Mouse (Mus musculus): ENCODE data around the gene Lpp. TPM values are rescaled to one million over a fixed set of nuclear protein-coding genes. Genes with fewer than 3 reads are reported as not detected.
A peak's percentile ranks its signal among the peaks of the same experiment; 100 is the strongest.

Gene Lpp
- polyA plus RNA-seq, 1 experiment from 2014 or later = 17.1 TPM

DNA sequence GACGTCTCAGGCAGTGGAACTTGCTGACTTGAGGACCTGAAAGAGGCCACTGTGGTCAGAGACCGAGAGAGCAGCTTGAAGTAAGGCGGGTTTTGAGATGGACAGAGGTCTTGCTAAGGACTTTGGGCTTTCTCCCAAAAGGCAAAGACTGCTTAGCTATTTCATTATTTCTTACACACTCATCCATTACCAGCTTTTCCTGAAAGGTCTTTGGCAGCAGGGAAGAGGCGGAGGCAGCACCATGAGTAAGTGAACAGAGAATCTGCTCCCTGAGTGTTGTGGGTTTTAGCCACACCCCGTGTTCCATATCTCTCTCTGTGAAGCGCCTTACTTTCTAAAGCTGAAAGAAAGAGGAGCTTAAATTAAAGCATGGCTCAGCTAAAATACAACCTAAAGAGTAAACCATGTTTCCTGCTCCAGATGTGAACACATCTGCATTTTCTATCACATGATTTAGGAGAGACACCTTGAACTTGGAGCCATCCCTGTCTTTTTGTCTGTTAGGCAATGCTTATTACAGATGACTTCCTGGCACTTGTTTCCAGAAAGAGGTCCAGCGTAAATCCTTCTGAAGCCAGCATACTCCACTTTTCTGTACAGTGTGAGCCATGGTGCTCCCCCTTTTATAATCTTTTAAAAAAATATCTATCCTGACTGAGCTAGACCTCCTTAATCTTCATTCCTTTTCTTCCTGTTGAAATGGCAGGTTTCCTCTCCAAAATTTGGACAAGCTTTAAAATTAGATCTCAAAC, 520.5 kb downstream of the Lpp start:
- DNase-seq (ENCODE audit: low spot score) = peak; percentile 46

DNA sequence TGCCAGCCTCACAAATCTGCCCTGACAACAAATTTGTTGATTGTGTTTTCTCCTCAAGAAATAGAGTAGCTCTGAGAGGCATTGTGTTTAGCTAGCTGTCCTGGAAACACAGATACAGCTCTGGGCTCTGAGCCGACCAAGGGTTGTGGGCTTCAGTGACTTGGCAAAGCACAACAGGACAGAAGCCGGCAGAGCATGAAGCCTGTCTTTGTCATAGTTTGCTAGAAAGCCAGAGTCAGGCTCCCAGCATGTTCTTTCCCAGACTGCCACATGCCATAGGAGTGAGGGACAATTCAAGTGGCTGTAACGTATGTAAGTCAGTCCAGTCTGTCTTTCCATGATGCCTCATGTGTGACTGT, 521.1 kb downstream of the Lpp start:
- DNase-seq (ENCODE audit: low spot score) = no peak

GRCm38 (mm10) chr16:24915470-24915869, 522.2 kb downstream of the Lpp start:
- DNase-seq (ENCODE audit: low spot score) = no peak

DNA sequence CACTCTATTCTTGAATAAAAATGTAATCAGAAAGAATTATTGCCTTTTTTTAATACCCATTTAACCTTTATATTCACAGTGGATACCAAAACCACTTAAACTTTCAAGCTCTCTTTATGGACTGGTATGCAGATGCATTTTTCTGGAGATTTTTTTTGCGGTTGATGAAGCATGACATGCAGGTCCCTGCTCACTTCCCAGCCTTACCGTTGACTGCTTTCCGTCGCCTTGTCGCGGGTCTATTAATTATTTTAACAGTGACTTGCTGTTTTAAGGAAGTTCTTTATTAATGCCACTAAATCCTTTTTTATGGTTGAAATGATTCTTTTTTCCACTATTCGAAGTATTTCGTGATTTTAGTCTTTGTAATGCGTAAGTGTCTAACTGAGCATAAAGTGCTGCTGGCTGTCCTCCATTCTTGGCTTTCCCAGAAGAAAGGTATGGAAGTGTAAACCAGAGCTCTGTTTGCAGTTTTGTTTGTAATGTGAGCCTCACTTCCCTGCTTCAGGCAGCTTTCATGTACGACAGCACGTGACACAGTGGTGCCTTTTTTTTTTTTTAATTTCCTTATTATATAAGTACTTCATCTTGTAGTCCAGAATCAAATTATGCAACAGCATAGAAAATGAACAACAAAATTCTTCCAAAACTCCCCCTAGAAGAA, 526.2 kb downstream of the Lpp start:
- DNase-seq (ENCODE audit: low spot score) = no peak

- DNase-seq (ENCODE audit: low spot score) = no peak
These were observed 536.8 kb downstream of the Lpp start for GRCm38 (mm10) chr16:24930070-24930469.

DNA sequence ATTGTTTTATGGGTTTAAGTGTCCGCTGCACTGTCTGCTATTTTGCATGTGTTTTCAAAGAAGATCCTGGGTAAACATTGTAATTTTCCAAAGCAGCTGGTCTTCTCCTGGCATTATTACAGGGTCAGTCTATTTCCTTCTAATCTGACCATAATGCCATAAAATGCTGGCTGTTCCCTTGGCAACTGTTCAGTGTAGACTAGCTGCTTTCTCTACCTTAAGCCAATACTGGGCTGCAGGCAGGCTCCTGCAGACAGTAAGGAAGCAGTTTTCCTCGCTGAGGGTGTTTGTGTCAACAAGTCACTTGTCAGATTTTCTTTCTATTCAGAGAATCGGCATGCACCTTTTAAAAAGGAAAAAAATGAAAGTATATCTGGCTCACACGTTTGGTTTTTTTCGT, 537.3 kb downstream of the Lpp start:
- DNase-seq (ENCODE audit: low spot score) = no peak

DNA sequence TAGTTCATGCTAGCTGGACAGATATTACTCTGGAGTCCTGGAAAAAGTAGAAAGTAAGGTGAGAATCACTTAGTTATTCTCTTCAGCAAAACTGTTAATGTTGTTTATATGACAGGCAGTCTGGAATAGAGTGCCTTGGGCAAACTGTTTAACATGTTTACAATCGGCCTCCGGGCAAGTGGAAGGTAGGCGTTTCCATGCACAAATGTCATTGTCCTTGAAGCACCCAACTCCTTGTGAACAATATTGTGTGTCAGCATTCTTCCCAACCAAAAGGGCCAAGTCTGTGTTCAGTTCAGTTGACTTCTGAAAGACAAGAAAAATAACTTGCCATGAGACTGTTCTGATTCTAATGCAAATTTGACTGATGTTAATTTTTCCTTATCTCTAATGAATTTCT, 539.5 kb downstream of the Lpp start:
- no peak for DNase-seq (ENCODE audit: low spot score)

DNA sequence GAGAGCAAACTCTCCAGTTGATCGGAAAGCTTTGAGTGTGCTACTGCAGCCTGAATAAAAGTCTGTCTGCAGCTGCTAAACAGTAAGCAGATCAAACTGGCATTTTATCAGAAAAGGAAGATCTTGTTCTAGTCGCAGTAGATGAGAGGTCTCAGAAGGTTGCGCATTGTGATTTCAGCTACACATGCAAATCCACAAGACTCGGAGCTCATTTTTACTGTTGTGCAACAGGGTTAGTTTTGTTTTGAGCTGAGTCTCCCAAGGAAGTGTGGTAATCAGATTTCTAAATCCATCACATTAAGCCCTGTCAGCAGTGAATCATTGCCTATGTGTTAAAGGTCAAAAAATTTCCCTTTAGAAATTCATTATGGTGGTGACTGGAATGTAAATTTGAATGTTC, 540.4 kb downstream of the Lpp start:
- no peak for DNase-seq (ENCODE audit: low spot score)

DNA sequence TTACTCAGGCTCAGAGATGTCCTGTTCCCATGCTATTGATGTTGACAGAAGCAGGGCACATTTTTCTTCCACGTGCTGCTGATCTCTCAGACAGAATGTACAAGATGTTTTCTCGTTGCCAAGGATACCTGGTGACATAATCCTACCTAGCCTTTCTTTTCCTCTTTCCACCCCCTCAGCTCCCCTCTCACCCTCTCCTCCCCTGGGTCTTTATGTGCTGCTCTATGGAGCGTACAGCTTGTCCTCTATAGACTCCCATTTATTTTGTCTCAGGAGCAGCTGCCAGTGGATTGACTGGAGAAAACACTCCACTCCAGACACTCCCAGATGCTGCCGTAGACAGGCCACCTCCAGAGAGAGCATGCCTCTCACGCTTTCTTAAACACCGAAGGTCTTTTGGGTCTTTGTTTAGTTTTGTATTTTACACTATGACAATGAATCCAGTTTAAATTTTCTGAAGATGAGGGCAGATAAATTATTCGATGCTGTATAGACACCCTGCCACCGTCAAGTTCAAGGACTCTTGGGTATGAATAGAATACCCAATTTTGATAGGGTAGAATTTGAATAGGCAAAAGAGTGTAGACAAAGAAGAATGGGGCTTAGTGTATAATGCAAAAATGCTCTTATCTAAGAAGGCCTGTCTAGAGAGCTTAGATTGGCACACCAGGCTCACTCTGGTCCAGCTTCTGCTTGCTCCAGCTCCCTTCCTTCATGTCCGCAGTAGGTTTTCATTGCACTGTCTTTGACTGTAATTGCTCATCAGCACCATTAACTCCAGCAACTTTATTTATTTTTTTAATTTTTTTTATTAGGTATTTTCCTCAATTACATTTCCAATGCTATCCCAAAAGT, 548.2 kb downstream of the Lpp start:
- DNase-seq (ENCODE audit: low spot score) = no peak

DNA sequence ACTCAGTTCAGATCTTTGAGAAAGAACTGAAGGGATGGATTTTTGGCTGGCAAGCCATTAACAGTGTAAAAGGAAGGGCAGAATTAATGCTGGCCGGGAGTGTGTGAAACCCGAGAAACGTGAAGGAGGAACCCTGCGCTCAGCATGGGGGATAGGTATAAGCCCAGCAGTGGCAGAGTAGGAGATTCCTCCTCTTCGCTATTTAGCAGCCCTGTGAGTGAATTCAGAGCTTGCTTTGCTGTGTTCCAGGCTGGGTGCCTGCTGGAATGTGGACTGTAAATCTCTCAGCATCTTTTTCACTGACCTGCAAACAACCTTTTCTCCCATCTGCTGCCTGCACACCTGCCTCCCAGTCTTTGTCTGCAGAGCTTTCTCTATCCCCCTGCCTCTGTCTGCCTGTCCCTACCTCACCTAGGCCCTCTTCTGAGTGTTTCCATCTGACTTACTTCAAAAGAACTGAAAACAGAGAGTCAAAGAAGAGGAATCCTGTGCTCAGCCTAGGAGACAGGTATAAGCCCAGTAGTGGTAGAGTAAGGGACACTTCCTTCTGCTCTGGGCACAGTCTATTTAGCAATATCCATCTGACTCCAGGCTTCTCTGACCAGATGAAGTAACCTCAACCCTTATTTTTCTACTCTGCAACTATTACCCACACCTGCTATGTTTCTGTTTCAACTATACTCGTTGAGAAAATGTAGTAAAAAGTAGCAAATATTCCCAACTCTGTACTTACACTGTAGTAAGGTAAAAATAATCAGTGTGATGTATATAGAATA, 550.4 kb downstream of the Lpp start:
- DNase-seq (ENCODE audit: low spot score) = no peak

DNA sequence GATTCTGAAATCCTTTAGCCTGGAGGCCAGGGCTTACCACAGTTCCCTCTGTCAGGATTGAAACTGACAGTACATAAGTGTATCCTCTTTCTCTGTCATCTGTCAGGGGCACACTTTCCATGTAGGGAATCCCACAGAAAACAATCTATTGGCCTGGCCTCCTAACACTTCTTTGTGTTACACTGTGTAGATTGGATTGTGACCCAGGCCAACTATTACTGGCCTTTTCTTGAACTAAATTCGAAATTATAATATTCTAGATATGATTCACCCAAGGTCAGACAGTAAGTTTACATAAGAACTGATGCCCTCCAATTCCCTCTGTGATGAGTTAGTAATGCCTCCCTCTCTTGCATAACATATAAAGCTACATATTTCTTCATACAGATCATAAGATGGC, 553.0 kb downstream of the Lpp start:
- no peak for DNase-seq (ENCODE audit: low spot score)

- no peak for DNase-seq (ENCODE audit: low spot score)
These were observed 554.2 kb downstream of the Lpp start for GRCm38 (mm10) chr16:24947485-24947884.

- DNase-seq (ENCODE audit: low spot score) = no peak
These were observed 554.9 kb downstream of the Lpp start for GRCm38 (mm10) chr16:24948091-24948690.

DNA sequence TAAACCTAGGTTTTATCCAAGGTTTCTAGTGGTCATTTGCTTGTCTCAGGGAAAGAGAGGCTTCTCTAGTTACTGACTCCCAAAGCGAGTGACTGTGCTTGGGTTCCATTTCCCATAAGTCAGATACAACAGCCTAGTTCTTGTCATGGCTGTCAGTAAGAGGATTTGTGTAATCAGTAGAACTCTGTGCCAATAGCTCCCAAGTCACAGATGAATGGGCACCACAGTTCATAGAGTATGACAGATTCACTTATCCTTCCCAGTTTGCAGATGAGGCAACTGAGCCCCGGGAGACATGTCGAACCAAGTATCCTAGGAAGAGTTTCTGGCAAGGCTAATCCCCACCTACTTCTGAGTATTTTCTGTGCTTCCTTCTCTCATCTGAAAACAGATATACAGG, 556.0 kb downstream of the Lpp start:
- DNase-seq (ENCODE audit: low spot score) = no peak

DNA sequence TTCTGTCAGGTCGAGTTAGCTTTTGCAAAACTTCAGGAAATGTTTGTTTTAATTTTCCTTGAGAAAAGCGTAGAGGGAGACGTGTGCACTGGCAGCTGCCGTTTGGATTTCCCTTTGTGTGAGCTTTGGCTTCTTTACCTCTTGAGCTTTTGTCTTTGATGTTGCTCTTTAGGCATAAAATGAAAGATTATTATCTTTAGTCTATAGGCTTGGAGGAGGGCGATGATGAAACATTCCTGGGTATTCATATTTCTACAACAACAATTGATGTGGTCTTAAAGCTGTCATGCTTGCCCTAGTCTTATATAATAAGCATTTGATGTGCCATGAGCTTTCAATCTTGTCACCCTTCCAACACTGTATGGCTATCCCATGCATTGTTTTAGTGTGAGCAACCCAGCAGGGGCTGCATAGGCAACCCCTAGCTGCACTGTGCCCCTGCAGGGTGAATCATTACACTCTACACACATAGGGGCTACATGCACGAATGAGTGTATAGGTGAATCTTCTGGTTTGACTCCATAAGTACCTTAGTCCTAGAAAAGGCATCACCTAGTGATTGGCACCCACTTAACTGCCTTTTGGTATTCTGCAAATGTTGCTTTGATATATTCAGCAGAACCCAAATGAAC, 556.9 kb downstream of the Lpp start:
- no peak for DNase-seq (ENCODE audit: low spot score)

DNA sequence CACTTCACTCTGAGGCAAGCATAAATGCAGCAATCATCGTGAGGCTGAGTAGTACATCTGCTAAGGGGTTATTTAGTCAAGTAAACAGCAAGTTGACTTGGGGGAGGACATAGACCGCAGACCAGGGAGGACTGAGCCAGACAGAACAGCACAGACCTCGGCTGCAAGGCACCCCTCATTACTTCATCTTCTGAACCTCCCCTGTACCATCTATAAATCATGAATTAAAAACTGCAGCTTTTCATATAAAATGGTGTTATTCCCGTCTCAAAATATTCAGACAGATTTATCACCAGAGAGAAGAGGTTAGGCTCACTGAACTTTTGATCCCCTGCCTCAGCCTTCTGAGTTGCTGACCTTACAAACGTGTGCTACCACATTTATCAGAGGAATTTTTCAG, 558.6 kb downstream of the Lpp start:
- no peak for DNase-seq (ENCODE audit: low spot score)

DNA sequence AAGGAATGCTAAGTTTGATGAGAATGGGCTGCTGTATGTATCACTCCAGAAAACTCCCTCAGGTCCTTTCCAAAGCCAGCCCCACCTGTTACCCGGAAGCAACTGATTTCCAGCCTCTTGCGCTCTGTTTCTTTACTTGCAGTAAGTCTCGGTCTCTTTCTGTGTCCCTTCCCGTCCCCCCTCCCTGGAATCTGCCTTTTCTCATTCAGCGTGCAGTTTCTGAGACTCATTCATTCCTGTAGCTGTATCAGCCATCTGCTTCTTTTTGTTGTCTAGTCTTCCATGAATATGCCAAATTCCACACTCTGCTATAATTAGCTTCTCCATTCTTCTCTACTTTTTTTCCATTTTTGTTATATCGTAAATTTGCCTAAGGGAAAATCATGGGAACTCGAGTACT, 561.7 kb downstream of the Lpp start:
- no peak for DNase-seq (ENCODE audit: low spot score)

- DNase-seq (ENCODE audit: low spot score) = no peak
These were observed 565.4 kb downstream of the Lpp start for GRCm38 (mm10) chr16:24958661-24959060.

DNA sequence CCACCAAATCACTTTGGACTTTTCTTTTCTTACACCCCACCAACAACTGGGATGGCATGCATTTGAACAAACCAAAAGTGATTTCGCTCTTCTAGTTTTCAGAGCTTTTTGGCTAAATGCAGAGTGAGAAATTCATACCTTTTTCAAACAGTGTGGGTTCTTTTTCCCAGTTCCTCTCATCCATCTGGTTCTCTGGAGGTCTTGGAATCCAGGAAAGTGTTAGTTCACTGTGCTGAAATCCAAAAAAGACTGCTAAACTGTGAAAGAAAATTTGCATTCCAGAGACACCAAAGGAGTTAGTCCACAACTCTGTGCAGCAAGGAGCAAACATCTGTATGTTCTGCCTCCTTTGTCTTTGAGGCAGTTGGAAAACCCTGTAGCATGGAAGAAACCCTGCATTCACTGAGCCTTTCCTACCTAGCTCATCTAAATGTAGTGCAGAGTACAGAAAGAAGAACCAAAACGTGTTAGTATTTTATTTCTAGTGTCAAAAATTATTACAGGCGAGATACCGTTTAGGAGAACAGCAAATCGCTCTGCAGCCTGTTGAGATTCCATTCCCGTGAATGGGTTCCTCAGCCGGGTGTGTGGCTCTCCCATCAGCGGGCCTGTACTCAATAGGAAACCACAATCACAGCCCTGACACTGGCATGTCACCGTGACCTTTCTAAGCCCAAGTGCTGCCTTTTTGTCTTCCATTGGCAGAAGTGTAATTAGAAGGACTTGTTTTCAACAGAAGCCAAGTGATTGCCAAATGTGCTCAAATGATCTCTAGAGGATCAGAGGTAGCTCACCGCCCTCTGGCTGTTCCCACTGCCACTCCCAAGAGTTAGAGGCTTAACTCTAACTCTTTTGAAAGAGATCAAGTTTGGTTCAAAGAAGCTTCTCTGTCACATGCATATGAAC, 567.8 kb downstream of the Lpp start:
- no peak for DNase-seq (ENCODE audit: low spot score)

- no peak for DNase-seq (ENCODE audit: low spot score)
These were observed 571.0 kb downstream of the Lpp start for GRCm38 (mm10) chr16:24964311-24964710.
